Mouse (Mus musculus) cortical plate, adult 2 months (tissue): ENCODE results near the gene Vegfb.

Source experiments
- CTCF ChIP-seq: fragments of 200-500 bp; IDR thresholded peaks from 2 replicates; pipeline ENCODE4 v1.5.1; 2011; ENCODE audit warnings: mild to moderate bottlenecking, control low read depth, low read length; ENCODE audit not compliant: insufficient read depth; ENCODE audit errors: extremely low read depth
- POLR2A ChIP-seq: fragments of 200-500 bp; IDR thresholded peaks from 2 replicates; pipeline ENCODE4 v1.6.1; 2011; ENCODE audit warnings: mild to moderate bottlenecking, low read length, control low read depth; ENCODE audit not compliant: insufficient read depth; ENCODE audit errors: extremely low read depth

DNA sequence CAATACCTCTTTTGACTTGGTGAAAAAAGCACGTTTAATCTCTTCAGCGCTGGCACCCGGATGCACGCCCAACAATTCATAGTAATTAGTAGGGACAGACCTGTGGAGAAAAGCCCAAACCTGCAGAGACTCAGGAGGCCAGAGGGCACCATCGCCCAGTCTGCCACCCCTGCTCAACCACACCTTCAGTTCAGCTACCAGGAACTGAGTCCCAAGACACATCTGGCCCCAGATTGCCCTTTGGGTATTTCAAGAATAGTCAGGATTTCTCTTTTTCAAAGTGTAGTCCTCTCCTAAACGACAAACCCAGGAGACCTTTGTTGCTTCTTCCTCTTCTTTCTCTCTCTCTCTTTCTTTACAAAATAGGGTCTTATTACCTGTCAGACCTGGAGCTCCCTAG, 3.3 kb upstream of the Vegfb start:
- TF ChIP-seq CTCF = no peak
- TF ChIP-seq POLR2A = no peak
